Mouse (Mus musculus) adrenal gland, adult (tissue): ENCODE measurements at regions not wholly inside any gene's neighbourhood (a gene's known extent, or its start where the extent isn't known, plus 50 kb on each side); places are given as distances from the start of the nearest gene placed in this dataset.

Source experiments
- DNase-seq, 2 experiments: peaks; one replicate each; pipeline ENCODE4 v3.0.0; 2022 to 2023; ENCODE audit warnings: low spot score in 1 of 2; ENCODE audit not compliant: inconsistent age in 2 of 2

DNA sequence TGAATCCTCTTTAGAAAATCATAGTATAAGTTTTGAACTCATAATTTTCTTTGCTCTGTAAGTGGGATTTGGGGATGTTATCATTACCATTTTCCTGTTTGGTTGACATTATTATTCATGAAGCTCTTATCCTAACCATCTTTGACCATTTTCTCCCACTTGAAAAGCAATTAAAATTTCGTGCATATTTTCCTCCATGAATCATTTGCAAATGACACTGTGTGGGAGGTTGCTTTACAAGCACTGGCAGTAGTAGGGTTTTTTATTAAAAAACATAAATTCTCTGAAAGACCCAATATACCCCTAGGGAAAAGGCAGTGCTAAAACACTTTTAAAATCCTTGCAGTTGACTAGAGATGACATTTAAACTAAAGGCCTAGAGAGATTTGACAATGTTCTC is 1183.2 kb upstream of the Crim1 start:
- DNase-seq, result no peak

DNA sequence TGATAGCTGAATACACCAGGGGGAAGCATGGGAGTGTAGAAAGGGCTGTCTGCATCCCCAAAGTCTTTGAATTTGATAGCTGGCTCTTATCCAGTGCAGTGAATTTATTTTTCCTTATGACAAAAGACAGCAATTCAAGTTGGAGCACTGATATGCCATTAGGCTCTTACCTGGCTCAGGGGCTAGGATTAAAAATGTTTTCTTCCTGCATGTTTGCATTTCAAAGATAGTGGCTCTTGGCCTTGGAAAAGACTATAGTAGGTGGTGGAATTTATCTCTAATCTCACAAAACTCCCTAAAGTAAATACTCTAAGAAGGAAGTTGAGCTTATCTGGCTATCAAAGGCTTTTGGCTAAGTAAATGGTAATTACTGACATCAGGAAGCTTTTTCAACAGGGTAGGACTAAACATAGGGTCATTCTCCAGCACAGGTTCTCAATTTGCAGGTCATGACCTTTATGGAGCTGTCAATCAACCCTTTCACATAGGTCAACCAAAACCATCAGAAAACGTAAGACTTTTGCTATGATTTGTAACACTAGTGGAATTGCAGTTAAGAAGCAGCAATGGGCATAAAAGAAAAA is 1170.8 kb upstream of the Crim1 start:
- DNase-seq, result peak in 1 of 2 experiments; percentile 20

- no peak for DNase-seq
Observed at GRCm38 (mm10) chr17:77034285-77034684, 1165.8 kb upstream of the Crim1 start.
